Mouse (Mus musculus): ENCODE data around the gene Csnk2a1.
A peak's percentile ranks its signal among the peaks of the same experiment; 100 is the strongest.

DNA sequence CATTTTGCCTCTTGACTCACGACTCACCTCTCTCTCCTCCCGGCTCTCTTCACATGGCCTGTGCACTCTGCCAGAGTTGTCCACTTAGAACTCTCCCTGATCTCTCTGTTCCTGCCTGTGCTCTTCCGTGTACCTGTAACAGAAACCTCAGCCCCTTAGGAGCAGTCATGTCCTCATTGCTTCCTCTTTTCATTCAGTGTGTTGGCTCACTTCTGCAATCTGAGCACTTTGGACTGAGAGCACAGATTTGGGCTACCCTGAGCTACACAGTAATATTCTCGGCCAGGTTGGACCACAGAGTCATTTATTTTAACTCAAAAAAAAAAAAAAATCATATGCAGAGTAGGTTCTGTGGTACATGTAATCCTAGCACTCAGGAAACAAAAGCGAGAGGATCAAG is 39.5 kb upstream of the Csnk2a1 start:
- TF ChIP-seq EP300 (IDR thresholded peaks at IDR 0.05; ENCODE audit: low read depth in 1 of 2, low read length in 2 of 2) (0 out of 4 replicates have a peak, but pooled peaks of 1 of the 2 experiments have one; percentile 20), ZKSCAN1 (IDR thresholded peaks at IDR 0.05; ENCODE audit: low read depth, low read length) (no peak), POLR2A (IDR thresholded peaks at IDR 0.05; ENCODE audit: control insufficient read depth in 1 of 2, insufficient read depth in 1 of 2, low read depth in 1 of 2, low read length in 2 of 2, poor library complexity in 1 of 2) (no peak), MAX (IDR thresholded peaks at IDR 0.05; ENCODE audit: low read length) (no peak), CTCF (IDR thresholded peaks at IDR 0.05 in 2 of 3, conservative IDR thresholded peaks at IDR 0.05 in 1 of 3; ENCODE audit: control insufficient read depth in 1 of 3, insufficient read depth in 1 of 3, low read depth in 2 of 3, low read length in 3 of 3, poor library complexity in 1 of 3, severe bottlenecking in 1 of 3) (no peak), TCF12 (IDR thresholded peaks at IDR 0.05; ENCODE audit: low read depth, low read length) (no peak)

Measured in MEL (cell line).